Mouse (Mus musculus) thymus, postnatal 25 days (tissue): ENCODE results near the gene Olfr107.

Experiments
- DNase-seq: peaks from one replicate; pipeline ENCODE4 v3.0.0; 2022

The Olfr107 gene

DNA sequence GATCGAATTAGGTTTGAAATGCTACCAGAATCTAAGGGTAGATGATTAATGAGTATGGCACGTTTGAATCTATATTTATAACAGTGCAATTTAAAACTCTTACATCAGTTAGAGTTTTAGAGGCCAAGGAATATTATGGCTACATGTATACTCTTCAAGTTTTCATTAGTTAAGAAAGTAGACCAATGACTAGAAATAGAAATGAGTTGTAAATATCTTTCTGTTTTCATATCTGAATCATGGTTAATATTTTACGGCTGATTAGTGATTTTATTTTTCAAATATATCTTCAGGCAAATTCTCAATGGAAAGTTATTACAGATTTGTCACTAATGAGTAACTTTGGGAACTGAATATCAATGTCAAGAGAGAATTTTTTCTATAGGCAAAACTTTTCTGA lies at the start of gene Olfr107:
Olfr107 (plus strand) TSS at position 301 of the 400 bp plus-strand sequence.
- no peak for DNase-seq

DNA sequence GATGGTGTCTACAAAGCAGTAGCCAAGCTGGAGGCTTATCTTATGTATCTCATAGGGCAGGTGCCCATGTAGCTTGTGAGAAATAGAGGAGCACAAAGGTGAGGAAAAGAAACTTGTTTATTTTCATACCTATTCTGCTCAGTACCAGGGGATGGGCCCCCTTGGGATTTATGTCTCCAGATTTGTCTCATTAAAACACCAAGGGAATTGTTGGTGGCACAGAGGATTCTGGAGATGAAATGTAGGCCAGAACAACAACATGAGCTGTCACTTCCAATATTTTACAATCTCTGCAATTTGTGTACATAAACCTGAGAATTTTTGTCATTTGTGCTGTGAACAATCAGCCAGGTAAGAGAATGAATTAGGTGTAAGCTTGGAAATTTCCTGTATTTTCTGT lies 39.7 kb upstream of the Olfr107 start, which contains the start of gene Olfr104-ps:
Olfr104-ps (plus strand) TSS at position 301 of the 400 bp plus-strand sequence.
- DNase-seq: no peak

DNA sequence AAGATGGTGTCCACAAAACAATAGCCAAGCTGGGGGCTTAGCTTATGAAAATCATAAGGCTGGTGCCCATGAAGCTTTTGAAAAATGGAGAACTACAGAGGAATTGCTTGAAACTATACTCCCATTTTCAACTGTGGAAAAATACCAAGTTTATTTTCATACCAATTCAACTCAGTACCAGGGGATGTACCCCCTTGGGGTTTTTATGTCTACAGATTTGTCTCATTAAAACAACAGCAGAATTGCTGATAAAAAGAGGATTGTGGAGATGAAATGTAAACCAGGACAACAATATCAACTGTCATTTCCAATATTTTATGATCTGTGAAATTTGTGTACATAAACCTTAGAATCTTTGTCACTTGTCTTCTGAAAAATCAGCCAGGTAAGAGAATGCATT lies 20.3 kb upstream of the Olfr107 start, which contains the start of gene Olfr105-ps:
Olfr105-ps (plus strand) TSS at position 301 of the 400 bp plus-strand sequence.
- DNase-seq: no peak

DNA sequence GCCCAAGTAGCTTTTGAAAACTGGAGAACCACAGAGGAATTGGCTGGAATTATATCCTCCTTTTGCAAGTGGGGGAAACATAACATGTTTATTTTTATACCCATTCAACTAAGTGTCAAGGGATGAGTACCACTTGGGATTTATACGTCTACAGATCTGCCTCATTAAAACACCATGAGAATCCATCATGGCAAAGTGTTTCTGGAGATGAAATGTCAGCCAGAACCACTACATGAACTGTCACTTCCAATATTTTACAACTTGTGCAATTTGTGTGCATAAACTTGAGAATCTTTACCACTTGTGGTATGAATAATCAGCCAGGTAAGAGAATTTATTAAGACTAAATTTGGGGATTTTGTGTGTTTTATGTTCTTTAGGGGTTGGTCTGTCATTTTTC lies 8.9 kb upstream of the Olfr107 start, which contains the start of gene Olfr106-ps:
Olfr106-ps (plus strand) TSS at position 301 of the 400 bp plus-strand sequence.
- DNase-seq: no peak

DNA sequence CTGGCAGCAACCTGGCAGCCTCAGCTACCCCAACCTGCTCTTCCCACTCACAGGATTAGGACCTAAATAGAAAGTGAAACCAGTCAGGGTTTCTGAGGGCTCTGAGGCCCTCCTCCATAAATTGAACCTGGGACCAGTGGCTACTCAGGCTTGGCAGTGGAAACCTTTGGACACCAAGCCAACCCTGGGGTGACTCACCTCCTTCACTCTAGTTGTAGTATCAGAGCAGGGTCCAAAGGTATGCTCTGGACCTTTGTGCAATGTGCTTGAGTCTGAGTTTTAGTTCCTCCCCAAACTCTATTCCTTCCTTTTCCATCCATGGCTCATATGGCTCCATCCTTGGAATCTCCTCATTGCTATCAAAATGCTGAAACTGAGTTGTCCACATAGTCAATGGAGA lies 14.4 kb downstream of the Olfr107 start:
- no peak for DNase-seq

DNA sequence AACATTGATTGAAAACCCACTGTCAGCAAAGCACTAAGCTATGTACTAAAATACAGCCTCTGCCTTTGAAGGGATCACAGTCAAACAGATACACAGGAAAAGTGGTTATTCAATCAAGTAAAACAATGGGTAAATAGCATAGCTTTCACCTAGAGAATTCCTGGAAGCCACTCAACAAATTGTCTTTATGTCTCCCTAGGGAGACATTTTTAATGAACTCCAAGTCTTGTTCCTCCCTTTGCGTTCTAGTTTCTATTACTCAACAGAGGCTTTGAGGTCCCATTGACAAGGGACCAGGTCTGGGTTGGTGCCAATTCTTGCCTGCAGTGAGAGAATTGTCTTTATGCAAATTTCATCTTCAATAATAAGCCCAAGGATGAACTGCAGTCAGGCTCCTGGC lies 46.2 kb downstream of the Olfr107 start, which contains the start of gene Olfr108:
Olfr108 (plus strand) TSS at position 301 of the 400 bp plus-strand sequence.
- DNase-seq: no peak
